Mouse (Mus musculus): ENCODE data around the gene Cd40lg.

Cd40lg gene

GRCm38 (mm10) chrX:57263515-57263914 is 51.6 kb downstream of the Cd40lg start:
- no peak for DNase-seq (ENCODE audit: low spot score in 2 of 2)

All from spleen, postnatal 36 days (tissue).